In the genomic region with DNA sequence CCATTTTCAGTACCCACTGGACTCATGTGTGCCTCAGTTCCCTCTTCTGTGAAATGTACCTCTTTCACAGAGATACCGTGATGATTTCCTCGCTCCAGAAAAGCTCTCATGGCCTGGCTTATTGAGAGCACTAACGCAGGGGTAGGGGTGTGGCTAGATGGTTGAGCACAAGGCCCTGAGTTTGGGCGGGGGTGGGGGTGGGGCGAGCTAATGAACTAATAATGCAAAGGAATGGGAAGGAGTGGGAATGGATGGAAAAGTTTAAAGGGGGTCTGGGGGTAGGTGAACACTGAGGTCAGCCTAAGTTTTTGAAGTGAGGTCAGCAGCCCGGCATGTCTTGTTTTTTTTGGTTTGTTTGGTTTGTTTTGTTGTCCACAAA, we compare ENCODE assay signal across 8 mouse cellular contexts.
DNase-seq lines count a peak whose midpoint lies in the region; ATAC-seq lines count a peak whose summit lies in the region.

No protein-coding gene starts in this region.

- intact Hi-C loops in heart, postnatal 10 days (cut with DNase I): no loop called here
- intact Hi-C loops in left cerebral cortex, postnatal 14 days (cut with DNase I): no loop called here

- no peak for ATAC-seq in heart, embryonic 13.5 days (ENCODE audit: extremely low read depth, insufficient number of reproducible peaks, low FRiP score, low TSS enrichment)
- ATAC-seq in hindbrain, embryonic 16.5 days: peak; percentile 56

- WGBS in heart, embryonic 13.5 days: 7% methylated on average over 6 of the region's 6 CpGs
- WGBS in hindbrain, embryonic 16.5 days: 2% methylated on average over 6 of the region's 6 CpGs

- DNase-seq in heart, postnatal 10 days: no peak
- peak; percentile 19 for DNase-seq in neural tube, embryonic 10.5 days (ENCODE audit: extremely low spot score, low spot score)
- DNase-seq in adrenal gland, adult 18-20 months (ENCODE audit: low spot score in 2 of 2): no peak
- no peak for DNase-seq in left cerebral cortex, postnatal 14 days (ENCODE audit: low spot score in 2 of 2)
- DNase-seq in spleen, postnatal 14 days (ENCODE audit: low spot score in 2 of 2): no peak

- H3K27ac ChIP-seq in heart, embryonic 13.5 days (replicated peaks): no peak overlapping the region
- no peak overlapping the region for H3K27ac ChIP-seq in brown adipose tissue, adult 24 weeks (replicated peaks; ENCODE audit: low read depth, low read length)
- H3K27ac ChIP-seq in hindbrain, embryonic 16.5 days (ENCODE audit: low read depth, low read length): no peak overlapping the region

- H3K9ac ChIP-seq in heart, embryonic 13.5 days: peak overlapping the region; percentile 78
- H3K9ac ChIP-seq in hindbrain, embryonic 16.5 days (ENCODE audit: low read depth, low read length): peak overlapping the region; percentile 58

- peak overlapping the region; percentile 57 for H3K4me3 ChIP-seq in heart, embryonic 13.5 days
- peak overlapping the region; percentile 52 for H3K4me3 ChIP-seq in brown adipose tissue, adult 24 weeks (ENCODE audit: insufficient read depth, low read depth, low read length)
- peak overlapping the region; percentile 45 for H3K4me3 ChIP-seq in hindbrain, embryonic 16.5 days (ENCODE audit: low read length)

- H3K4me1 ChIP-seq in heart, embryonic 13.5 days: 0 out of 2 replicates have a peak, but pooled peaks cover 3% of the 10 kb centered on the region
- no peaks in the 10 kb centered on the region for H3K4me1 ChIP-seq in brown adipose tissue, adult 24 weeks (ENCODE audit: control insufficient read depth, insufficient read depth, insufficient read length, low read length)
- peaks cover 3% of the 10 kb centered on the region for H3K4me1 ChIP-seq in hindbrain, embryonic 16.5 days (ENCODE audit: control insufficient read depth, insufficient read depth, low read depth, low read length)

- H3K27me3 ChIP-seq in heart, embryonic 13.5 days (replicated peaks): no peaks in the 10 kb centered on the region
- H3K27me3 ChIP-seq in hindbrain, embryonic 16.5 days (replicated peaks; ENCODE audit: control insufficient read depth, insufficient read depth, low read length): no peaks in the 10 kb centered on the region

- H3K36me3 ChIP-seq in heart, embryonic 13.5 days: no peaks in the 10 kb centered on the region
- H3K36me3 ChIP-seq in hindbrain, embryonic 16.5 days (ENCODE audit: control insufficient read depth, insufficient read depth, low read length): no peaks in the 10 kb centered on the region

- H3K9me3 ChIP-seq in heart, embryonic 13.5 days: peaks cover 4% of the 10 kb centered on the region; the same call in 1 of the 2 replicates
- no peaks in the 10 kb centered on the region for H3K9me3 ChIP-seq in hindbrain, embryonic 16.5 days (ENCODE audit: control insufficient read depth, low read length)

- peak overlapping the region; percentile 85 for H3K4me2 ChIP-seq in heart, embryonic 13.5 days
- peak overlapping the region; percentile 70 for H3K4me2 ChIP-seq in hindbrain, embryonic 16.5 days (ENCODE audit: low read length)
